Mouse (Mus musculus) retina, adult 2 months (tissue): ENCODE data around the gene Tmem171.

Experiments used
- DNase-seq: peaks from one replicate; pipeline ENCODE4 v3.0.0-alpha.2; 2012; ENCODE audit warnings: low read depth, low spot score

The Tmem171 gene

DNA sequence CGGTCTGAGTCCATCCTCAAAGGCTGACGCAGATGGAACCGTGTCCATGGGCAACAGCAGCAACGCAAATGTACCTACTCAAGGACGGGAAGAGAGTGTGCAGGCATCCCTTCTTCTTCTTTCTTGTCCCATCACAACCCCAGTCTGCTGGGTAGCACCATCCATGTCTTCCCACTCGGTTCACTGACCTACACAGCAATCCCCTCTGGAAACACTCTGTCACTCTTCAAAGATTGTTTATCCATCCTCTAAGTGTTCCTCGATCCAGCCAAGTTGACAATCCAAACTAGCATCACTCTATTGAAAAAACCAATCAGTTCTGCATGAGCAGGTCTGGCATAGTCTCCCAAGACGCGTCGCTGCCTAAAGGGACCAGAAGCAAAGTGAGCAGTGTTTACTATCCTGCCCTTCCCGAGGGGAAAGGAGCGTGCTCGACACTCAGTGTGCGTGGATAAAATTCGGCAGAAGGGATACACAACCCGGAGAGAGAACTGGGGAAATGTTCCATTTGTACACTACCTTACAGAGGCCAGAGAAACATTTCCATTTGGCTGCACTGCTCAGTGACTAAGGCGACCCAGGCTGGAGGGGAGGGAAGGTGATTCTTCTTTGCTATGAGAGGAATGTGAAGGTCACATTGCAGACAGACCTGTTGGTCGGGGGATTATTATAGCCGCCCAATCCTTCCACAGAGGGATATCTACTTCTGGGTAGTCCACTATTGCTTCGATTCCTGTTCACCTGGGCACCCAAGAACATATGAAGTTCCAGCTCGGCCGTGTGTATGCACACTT is 46.7 kb downstream of the Tmem171 start:
- no peak for DNase-seq

DNA sequence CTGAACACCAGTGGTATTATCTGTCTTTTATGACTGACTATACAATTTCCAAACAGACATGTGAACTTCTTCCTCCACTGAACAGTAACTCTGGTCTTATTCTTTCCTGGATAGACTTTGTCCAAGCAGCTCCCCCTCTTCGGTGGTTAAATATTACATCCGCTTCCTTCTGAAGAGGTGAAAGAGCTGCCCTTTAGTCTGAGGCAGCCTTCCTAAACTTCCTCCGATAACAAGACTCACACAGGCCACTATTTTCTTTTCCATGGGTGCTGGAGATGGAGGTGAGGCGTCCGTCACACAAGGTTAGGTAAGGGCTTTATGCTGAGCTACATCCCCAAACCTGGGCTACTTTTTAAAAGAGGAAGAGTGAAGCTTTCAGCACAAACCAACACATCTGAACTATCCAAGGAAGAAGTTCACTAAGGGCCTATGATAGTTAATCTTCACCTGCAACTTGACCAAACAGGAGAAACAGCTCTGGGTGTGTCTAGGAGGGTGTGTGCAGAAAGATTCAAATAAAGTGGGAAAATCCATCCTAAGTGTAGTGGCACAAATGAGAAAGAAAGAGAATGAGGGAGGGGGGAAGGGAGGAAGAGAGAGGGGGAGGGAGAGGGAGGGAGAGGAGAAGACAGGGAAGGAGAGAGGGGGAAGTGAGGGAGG is 56.0 kb downstream of the Tmem171 start:
- no peak for DNase-seq

DNA sequence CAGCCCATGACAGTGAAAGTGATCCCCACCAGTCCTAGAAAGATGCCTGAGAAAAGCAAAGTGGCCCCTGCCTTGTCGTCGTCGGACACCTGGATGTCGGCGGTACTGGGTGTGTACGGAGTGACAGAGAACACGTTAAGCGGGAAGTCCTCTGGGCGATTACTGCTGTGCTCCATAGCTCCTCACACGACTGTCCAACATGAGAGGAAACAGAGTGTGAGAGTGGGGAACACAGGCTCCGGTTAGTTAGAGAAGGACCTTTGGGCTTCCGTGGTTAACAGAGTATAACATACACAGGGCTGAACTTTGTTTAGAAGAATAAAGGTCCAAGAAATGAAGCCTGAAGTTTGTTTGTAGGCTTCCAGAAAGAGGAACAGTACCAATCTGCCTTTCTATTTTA is 57.5 kb downstream of the Tmem171 start, which contains the start of gene Tmem174:
Gene Tmem174, minus strand, starts transcription at position 266 of the 400 bp plus-strand sequence.
- DNase-seq: no peak

DNA sequence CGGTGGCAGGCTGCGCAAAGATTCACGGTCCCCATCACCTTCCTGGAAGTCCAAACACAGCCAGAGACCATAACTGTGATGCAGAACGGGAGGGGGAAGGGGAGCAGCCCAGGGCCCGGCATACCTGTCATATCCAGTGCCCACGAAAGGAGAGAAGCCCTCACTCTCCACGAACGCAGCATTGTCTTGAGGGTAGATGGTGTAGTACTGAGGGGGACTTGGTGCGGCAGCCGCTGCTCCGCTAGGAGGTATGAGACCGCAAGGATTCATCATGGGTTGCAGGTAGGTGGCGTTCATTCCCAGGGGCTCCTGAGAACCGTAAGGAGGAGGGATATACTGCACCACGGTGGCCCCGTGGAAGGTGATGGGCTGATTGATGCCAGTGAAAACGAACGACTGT is 58.1 kb downstream of the Tmem171 start:
- DNase-seq: no peak
